Mouse (Mus musculus): Measurements from ENCODE around the gene Fmnl1. TPM values are rescaled to one million over a fixed set of nuclear protein-coding genes. Genes with fewer than 3 reads are reported as not detected.

Fmnl1 gene
- polyA plus RNA-seq, 1 experiment from 2014 or later = 0.69 TPM

- DNase-seq (ENCODE audit: low spot score) = no peak
- H3K4me1 ChIP-seq (ENCODE audit: control insufficient read depth, insufficient read depth, low read length) = peaks cover 4% of the 10 kb centered on the region
- H3K9me3 ChIP-seq (ENCODE audit: control insufficient read depth, low read length) = no peaks in the 10 kb centered on the region
- H3K4me2 ChIP-seq (ENCODE audit: low read depth, severe bottlenecking) = no peak overlapping the region
- no peaks in the 10 kb centered on the region for H3K27me3 ChIP-seq (ENCODE audit: control insufficient read depth, insufficient read depth, low read length)
- ATAC-seq (ENCODE audit: insufficient number of reproducible peaks, low FRiP score, low TSS enrichment, low read depth) = no peak
- H3K9ac ChIP-seq (ENCODE audit: low read length) = no peak overlapping the region
- no peaks in the 10 kb centered on the region for H3K36me3 ChIP-seq (ENCODE audit: control insufficient read depth, insufficient read depth, low read length)
- 71% methylated on average over 4 of the region's 4 CpGs for WGBS
- no peak overlapping the region for H3K4me3 ChIP-seq (ENCODE audit: low read depth, low read length)
- no peak overlapping the region for H3K27ac ChIP-seq (replicated peaks; ENCODE audit: low read depth, low read length)
These were observed 23.1 kb upstream of the Fmnl1 start for GRCm38 (mm10) chr11:103147766-103148165.

GRCm38 (mm10) chr11:103149771-103150170 lies 21.1 kb upstream of the Fmnl1 start:
- Histone ChIP-seq H3K9ac (ENCODE audit: low read length) (no peak overlapping the region), H3K27me3 (ENCODE audit: control insufficient read depth, insufficient read depth, low read length) (no peaks in the 10 kb centered on the region), H3K4me2 (ENCODE audit: low read depth, severe bottlenecking) (no peak overlapping the region), H3K4me1 (ENCODE audit: control insufficient read depth, insufficient read depth, low read length) (no peaks in the 10 kb centered on the region), H3K27ac (replicated peaks; ENCODE audit: low read depth, low read length) (no peak overlapping the region), H3K4me3 (ENCODE audit: low read depth, low read length) (no peak overlapping the region), H3K9me3 (ENCODE audit: control insufficient read depth, low read length) (no peaks in the 10 kb centered on the region), H3K36me3 (ENCODE audit: control insufficient read depth, insufficient read depth, low read length) (no peaks in the 10 kb centered on the region)
- DNase-seq (ENCODE audit: low spot score) = no peak
- WGBS = 94% methylated on average over 4 of the region's 4 CpGs
- no peak for ATAC-seq (ENCODE audit: insufficient number of reproducible peaks, low FRiP score, low TSS enrichment, low read depth)

- ATAC-seq (ENCODE audit: insufficient number of reproducible peaks, low FRiP score, low TSS enrichment, low read depth) = peak; percentile 87
- Histone ChIP-seq H3K9me3 (ENCODE audit: control insufficient read depth, low read length) (no peaks in the 10 kb centered on the region), H3K9ac (ENCODE audit: low read length) (no peak overlapping the region; the same call in 1 of the 2 replicates), H3K36me3 (ENCODE audit: control insufficient read depth, insufficient read depth, low read length) (no peaks in the 10 kb centered on the region), H3K4me1 (ENCODE audit: control insufficient read depth, insufficient read depth, low read length) (0 out of 2 replicates have a peak, but pooled peaks cover 3% of the 10 kb centered on the region), H3K27ac (replicated peaks; ENCODE audit: low read depth, low read length) (no peak overlapping the region), H3K4me3 (ENCODE audit: low read depth, low read length) (peak overlapping the region; percentile 19), H3K27me3 (ENCODE audit: control insufficient read depth, insufficient read depth, low read length) (no peaks in the 10 kb centered on the region), H3K4me2 (ENCODE audit: low read depth, severe bottlenecking) (peak overlapping the region; percentile 57)
- peak; percentile 99 for DNase-seq (ENCODE audit: low spot score)
- WGBS = 1% methylated on average over 25 of the region's 25 CpGs
These were observed 12.1 kb upstream of the Fmnl1 start for GRCm38 (mm10) chr11:103158621-103159478.

GRCm38 (mm10) chr11:103160738-103161137 lies 10.2 kb upstream of the Fmnl1 start:
- Histone ChIP-seq H3K27ac (replicated peaks; ENCODE audit: low read depth, low read length) (no peak overlapping the region), H3K9ac (ENCODE audit: low read length) (no peak overlapping the region), H3K4me1 (ENCODE audit: control insufficient read depth, insufficient read depth, low read length) (0 out of 2 replicates have a peak, but pooled peaks cover 3% of the 10 kb centered on the region), H3K36me3 (ENCODE audit: control insufficient read depth, insufficient read depth, low read length) (no peaks in the 10 kb centered on the region), H3K9me3 (ENCODE audit: control insufficient read depth, low read length) (no peaks in the 10 kb centered on the region), H3K4me3 (ENCODE audit: low read depth, low read length) (no peak overlapping the region), H3K4me2 (ENCODE audit: low read depth, severe bottlenecking) (no peak overlapping the region), H3K27me3 (ENCODE audit: control insufficient read depth, insufficient read depth, low read length) (no peaks in the 10 kb centered on the region)
- DNase-seq (ENCODE audit: low spot score) (no peak), ATAC-seq (ENCODE audit: insufficient number of reproducible peaks, low FRiP score, low TSS enrichment, low read depth) (no peak)
- 89% methylated on average over 11 of the region's 11 CpGs for WGBS

GRCm38 (mm10) chr11:103161449-103161848 lies 9.5 kb upstream of the Fmnl1 start:
- DNase-seq (ENCODE audit: low spot score) (no peak), ATAC-seq (ENCODE audit: insufficient number of reproducible peaks, low FRiP score, low TSS enrichment, low read depth) (no peak)
- H3K4me3 ChIP-seq (ENCODE audit: low read depth, low read length) = no peak overlapping the region
- 0 out of 2 replicates have a peak, but pooled peaks cover 3% of the 10 kb centered on the region for H3K4me1 ChIP-seq (ENCODE audit: control insufficient read depth, insufficient read depth, low read length)
- WGBS = 74% methylated on average over 7 of the region's 7 CpGs
- H3K36me3 ChIP-seq (ENCODE audit: control insufficient read depth, insufficient read depth, low read length) = no peaks in the 10 kb centered on the region
- no peaks in the 10 kb centered on the region for H3K9me3 ChIP-seq (ENCODE audit: control insufficient read depth, low read length)
- H3K9ac ChIP-seq (ENCODE audit: low read length) = no peak overlapping the region
- H3K4me2 ChIP-seq (ENCODE audit: low read depth, severe bottlenecking) = no peak overlapping the region
- no peak overlapping the region for H3K27ac ChIP-seq (replicated peaks; ENCODE audit: low read depth, low read length)
- no peaks in the 10 kb centered on the region for H3K27me3 ChIP-seq (ENCODE audit: control insufficient read depth, insufficient read depth, low read length)

GRCm38 (mm10) chr11:103162132-103162531 lies 8.8 kb upstream of the Fmnl1 start:
- H3K4me2 ChIP-seq (ENCODE audit: low read depth, severe bottlenecking) = no peak overlapping the region
- no peak overlapping the region for H3K4me3 ChIP-seq (ENCODE audit: low read depth, low read length)
- 0 out of 2 replicates have a peak, but pooled peaks cover 3% of the 10 kb centered on the region for H3K4me1 ChIP-seq (ENCODE audit: control insufficient read depth, insufficient read depth, low read length)
- no peaks in the 10 kb centered on the region for H3K9me3 ChIP-seq (ENCODE audit: control insufficient read depth, low read length)
- H3K9ac ChIP-seq (ENCODE audit: low read length) = no peak overlapping the region
- H3K27ac ChIP-seq (replicated peaks; ENCODE audit: low read depth, low read length) = no peak overlapping the region
- DNase-seq (ENCODE audit: low spot score) (peak; percentile 45), ATAC-seq (ENCODE audit: insufficient number of reproducible peaks, low FRiP score, low TSS enrichment, low read depth) (no peak)
- no peaks in the 10 kb centered on the region for H3K27me3 ChIP-seq (ENCODE audit: control insufficient read depth, insufficient read depth, low read length)
- H3K36me3 ChIP-seq (ENCODE audit: control insufficient read depth, insufficient read depth, low read length) = no peaks in the 10 kb centered on the region
- WGBS = 88% methylated on average over 5 of the region's 5 CpGs

GRCm38 (mm10) chr11:103164391-103164790 lies 6.5 kb upstream of the Fmnl1 start:
- 26% methylated on average over 10 of the region's 10 CpGs for WGBS
- no peaks in the 10 kb centered on the region for H3K9me3 ChIP-seq (ENCODE audit: control insufficient read depth, low read length)
- no peak for DNase-seq (ENCODE audit: low spot score)
- no peak overlapping the region for H3K9ac ChIP-seq (ENCODE audit: low read length)
- H3K36me3 ChIP-seq (ENCODE audit: control insufficient read depth, insufficient read depth, low read length) = no peaks in the 10 kb centered on the region
- H3K4me3 ChIP-seq (ENCODE audit: low read depth, low read length) = no peak overlapping the region
- peaks cover 5% of the 10 kb centered on the region for H3K27me3 ChIP-seq (ENCODE audit: control insufficient read depth, insufficient read depth, low read length)
- H3K4me2 ChIP-seq (ENCODE audit: low read depth, severe bottlenecking) = no peak overlapping the region; the same call in 1 of the 2 replicates
- no peak overlapping the region for H3K27ac ChIP-seq (replicated peaks; ENCODE audit: low read depth, low read length)
- ATAC-seq (ENCODE audit: insufficient number of reproducible peaks, low FRiP score, low TSS enrichment, low read depth) = no peak
- H3K4me1 ChIP-seq (ENCODE audit: control insufficient read depth, insufficient read depth, low read length) = no peaks in the 10 kb centered on the region

- H3K27ac ChIP-seq (replicated peaks; ENCODE audit: low read depth, low read length) = no peak overlapping the region
- H3K9me3 ChIP-seq (ENCODE audit: control insufficient read depth, low read length) = no peaks in the 10 kb centered on the region
- H3K4me3 ChIP-seq (ENCODE audit: low read depth, low read length) = no peak overlapping the region
- H3K4me1 ChIP-seq (ENCODE audit: control insufficient read depth, insufficient read depth, low read length) = peaks cover 5% of the 10 kb centered on the region; the same call in 1 of the 2 replicates
- no peak overlapping the region for H3K9ac ChIP-seq (ENCODE audit: low read length)
- no peak overlapping the region for H3K4me2 ChIP-seq (ENCODE audit: low read depth, severe bottlenecking)
- no peaks in the 10 kb centered on the region for H3K36me3 ChIP-seq (ENCODE audit: control insufficient read depth, insufficient read depth, low read length)
- ATAC-seq (ENCODE audit: insufficient number of reproducible peaks, low FRiP score, low TSS enrichment, low read depth) (no peak), DNase-seq (ENCODE audit: low spot score) (peak; percentile 66)
- peaks cover 41% of the 10 kb centered on the region for H3K27me3 ChIP-seq (ENCODE audit: control insufficient read depth, insufficient read depth, low read length)
- WGBS = 31% methylated on average over 9 of the region's 9 CpGs
These were observed 2.1 kb upstream of the Fmnl1 start for GRCm38 (mm10) chr11:103168690-103169390.
